Mouse (Mus musculus) CH12.LX (cell line): ENCODE data around the gene Ctdspl. TPM values are rescaled to one million over a fixed set of nuclear protein-coding genes. Genes with fewer than 3 reads are reported as not detected.

Experiments used
- DNase-seq: peaks from one replicate; pipeline ENCODE4 v3.0.0-alpha.2; 2013; ENCODE audit errors: extremely low read depth
- H3K27ac ChIP-seq: 2 replicates; pipeline ENCODE4 v1.5.1; 2012; ENCODE audit warnings: low read depth, mild to moderate bottlenecking, control low read depth, moderate library complexity; ENCODE audit not compliant: insufficient read depth
- H3K27me3 ChIP-seq: replicated peaks from 2 replicates; pipeline ENCODE3; 2012; ENCODE audit warnings: inconsistent platforms
- H3K36me3 ChIP-seq, 2 experiments: replicated peaks in 1 of 2; 2 replicates each; pipeline versions ENCODE3 to v1.6.1; 2012; ENCODE audit warnings: inconsistent platforms in 1 of 2, low read length in 1 of 2, mild to moderate bottlenecking in 1 of 2, mixed read lengths in 1 of 2, moderate library complexity in 1 of 2; ENCODE audit not compliant: control insufficient read depth in 1 of 2, insufficient read depth in 1 of 2
- H3K4me1 ChIP-seq, 2 experiments: 2 replicates each; pipeline ENCODE4 v1.6.1; 2012; ENCODE audit warnings: inconsistent platforms in 1 of 2, moderate library complexity in 1 of 2; ENCODE audit not compliant: insufficient read depth in 2 of 2, control insufficient read depth in 1 of 2
- H3K4me2 ChIP-seq: 2 replicates; pipeline ENCODE4 v1.6.1; 2012; ENCODE audit warnings: low read depth, mild to moderate bottlenecking, control low read depth; ENCODE audit not compliant: poor library complexity, insufficient read depth, severe bottlenecking
- H3K4me3 ChIP-seq, 3 experiments: fragments of 150-350 bp in 1 of 3; sonication (generic) in 1 of 3; replicated peaks in 1 of 3; 2 replicates each; pipeline versions ENCODE3 to v1.5.1; 2011 to 2012; ENCODE audit warnings: low read depth in 2 of 3, low read length in 2 of 3, mild to moderate bottlenecking in 2 of 3, moderate library complexity in 2 of 3, control low read depth in 1 of 3, improper control_type of control experiment in 1 of 3, inconsistent platforms in 1 of 3, mixed read lengths in 1 of 3; ENCODE audit not compliant: poor library complexity in 1 of 3
- H3K79me2 ChIP-seq: replicated peaks from 2 replicates; pipeline ENCODE4 v1.6.1; 2012; ENCODE audit warnings: mild to moderate bottlenecking, moderate library complexity; ENCODE audit not compliant: control insufficient read depth, poor library complexity, insufficient read depth, severe bottlenecking; ENCODE audit errors: extremely low read depth
- H3K9ac ChIP-seq: 2 replicates; pipeline ENCODE4 v1.6.1; 2012; ENCODE audit warnings: low read depth, mild to moderate bottlenecking, control low read depth, moderate library complexity; ENCODE audit not compliant: insufficient read depth
- H3K9me3 ChIP-seq: replicated peaks from 2 replicates; pipeline ENCODE3; 2012; ENCODE audit warnings: low read length, inconsistent platforms, mixed read lengths
- BHLHE40 ChIP-seq: IDR thresholded peaks from 2 replicates; pipeline ENCODE4 v1.6.1; 2011; ENCODE audit warnings: mild to moderate bottlenecking, low read depth, low read length, improper control_type of control experiment
- CHD1 ChIP-seq: IDR thresholded peaks from 2 replicates; pipeline ENCODE4 v1.6.1; 2012; ENCODE audit warnings: low read depth, low read length, improper control_type of control experiment, inconsistent platforms
- CHD2 ChIP-seq: IDR thresholded peaks from 2 replicates; pipeline ENCODE4 v1.6.1; 2011; ENCODE audit warnings: low read length, improper control_type of control experiment
- E2F4 ChIP-seq: IDR thresholded peaks from 2 replicates; pipeline ENCODE4 v1.6.1; 2011; ENCODE audit warnings: low read depth, low read length, improper control_type of control experiment; ENCODE audit not compliant: insufficient replicate concordance
- ELF1 ChIP-seq: IDR thresholded peaks from 2 replicates; pipeline ENCODE4 v1.6.1; 2014; ENCODE audit warnings: low read depth, mild to moderate bottlenecking, inconsistent platforms, low read length, improper control_type of control experiment
- GABPA ChIP-seq: IDR thresholded peaks from 2 replicates; pipeline ENCODE4 v1.6.1; 2012; ENCODE audit warnings: low read depth, low read length, improper control_type of control experiment, inconsistent platforms; ENCODE audit not compliant: insufficient replicate concordance
- IRF4 ChIP-seq: IDR thresholded peaks from 2 replicates; pipeline ENCODE4 v1.6.1; 2014; ENCODE audit warnings: low read depth, mild to moderate bottlenecking, inconsistent platforms, low read length, improper control_type of control experiment
- KAT2A ChIP-seq: IDR thresholded peaks from 2 replicates; pipeline ENCODE4 v1.6.1; 2012; ENCODE audit warnings: low read length, improper control_type of control experiment, inconsistent platforms; ENCODE audit not compliant: insufficient replicate concordance
- MAFK ChIP-seq: IDR thresholded peaks from 2 replicates; pipeline ENCODE4 v1.6.1; 2011; ENCODE audit warnings: low read length, improper control_type of control experiment; ENCODE audit not compliant: insufficient replicate concordance
- MEF2A ChIP-seq: IDR thresholded peaks from 2 replicates; pipeline ENCODE4 v1.6.1; 2014; ENCODE audit warnings: low read depth, mild to moderate bottlenecking, inconsistent platforms, low read length, improper control_type of control experiment, borderline replicate concordance
- MYC ChIP-seq: IDR thresholded peaks from 2 replicates; pipeline ENCODE4 v1.6.1; 2011; ENCODE audit warnings: low read depth, mild to moderate bottlenecking, improper control_type of control experiment, low read length
- NELFE ChIP-seq: IDR thresholded peaks from 2 replicates; pipeline ENCODE4 v1.6.1; 2011; ENCODE audit warnings: low read depth, low read length, improper control_type of control experiment
- NRF1 ChIP-seq: IDR thresholded peaks from 2 replicates; pipeline ENCODE4 v1.6.1; 2014; ENCODE audit warnings: low read depth, mild to moderate bottlenecking, inconsistent platforms, low read length, improper control_type of control experiment, moderate library complexity
- POLR2A ChIP-seq: IDR thresholded peaks from 2 replicates; pipeline ENCODE4 v1.6.1; 2011; ENCODE audit warnings: low read depth, mild to moderate bottlenecking, improper control_type of control experiment, low read length
- POLR2AphosphoS2 ChIP-seq: IDR thresholded peaks from 2 replicates; pipeline ENCODE4 v1.6.1; 2011; ENCODE audit warnings: low read depth, low read length, improper control_type of control experiment
- RAD21 ChIP-seq: IDR thresholded peaks from 2 replicates; pipeline ENCODE4 v1.6.1; 2011; ENCODE audit warnings: low read depth, mild to moderate bottlenecking, low read length, improper control_type of control experiment, moderate library complexity
- SMC3 ChIP-seq: IDR thresholded peaks from 2 replicates; pipeline ENCODE4 v1.6.1; 2011; ENCODE audit warnings: low read depth, low read length, improper control_type of control experiment
- ZKSCAN1 ChIP-seq: IDR thresholded peaks from 2 replicates; pipeline ENCODE4 v1.6.1; 2012; ENCODE audit warnings: low read depth, inconsistent platforms, low read length, improper control_type of control experiment, borderline replicate concordance
- dilution Hi-C: fragments of 300-500 bp; cut with MboI; formaldehyde crosslinking; loops from 2 replicates; pipeline ENCODE4 v1.14.3; 2020; ENCODE audit warnings: low sequenced_read_pairs; ENCODE audit not compliant: extremely low pct_unique_long_range_greater_than_20kb, extremely low pct_ligation_motif_present
- in situ Hi-C: fragments of 300-500 bp; cut with MboI; formaldehyde crosslinking; loops from 3 replicates; pipeline ENCODE4 v1.14.3; 2019; ENCODE audit warnings: low sequenced_read_pairs, low pct_ligation_motif_present, low pct_unique_long_range_greater_than_20kb, mixed read lengths
- polyA plus RNA-seq: library from polyadenylated mRNA; unstranded; fragments of >175 nt; gene quantifications from 2 replicates; pipeline ENCODE4 v1.2.1, GENCODE M21; 2012; ENCODE audit warnings: low read depth; ENCODE audit not compliant: insufficient read length
- total RNA-seq, 2 experiments: library from RNA; depleted of rRNA; stranded (reverse); fragments of 300-350 nt in 1 of 2; fragments of >200 nt in 1 of 2; gene quantifications; 2 replicates each; pipeline ENCODE4 v1.2.3; 2012 to 2014

The Ctdspl gene
- total and polyA plus RNA-seq, 3 experiments, result not detected

GRCm38 (mm10) chr9:119021731-119022130 lies 95.5 kb downstream of the Ctdspl start:
- Histone ChIP-seq H3K4me3 (no peak overlapping the region), H3K9ac (no peak overlapping the region), H3K4me1 (no peaks in the 10 kb centered on the region), H3K27ac (no peak overlapping the region), H3K9me3 (no peaks in the 10 kb centered on the region), H3K36me3 (no peaks in the 10 kb centered on the region), H3K79me2 (no peaks in the 10 kb centered on the region), H3K27me3 (peaks cover 87% of the 10 kb centered on the region), H3K4me2 (no peak overlapping the region)
- dilution Hi-C loops, result no loop called here
- DNase-seq, result no peak
- in situ Hi-C loops, result loop anchor here (5.0 kb wide), 1 partner anchor 99 kb away; no protein-coding TSS in a partner anchor
- no peak for TF ChIP-seq CHD2
- TF ChIP-seq, all 38 proteins: peak for 0

GRCm38 (mm10) chr9:119025263-119025662 lies 99.0 kb downstream of the Ctdspl start:
- TF ChIP-seq MEF2A (no peak), IRF4 (no peak), SMC3 (no peak), ELF1 (no peak), CHD1 (no peak)
- TF ChIP-seq, all 38 proteins: peak for 0
- Histone ChIP-seq H3K4me2 (no peak overlapping the region), H3K4me3 (no peak overlapping the region), H3K79me2 (no peaks in the 10 kb centered on the region), H3K27ac (no peak overlapping the region), H3K27me3 (peaks cover 81% of the 10 kb centered on the region), H3K4me1 (no peaks in the 10 kb centered on the region), H3K9ac (no peak overlapping the region), H3K36me3 (no peaks in the 10 kb centered on the region), H3K9me3 (no peaks in the 10 kb centered on the region)
- in situ Hi-C loops, result no loop called here
- no peak for DNase-seq
- dilution Hi-C loops, result no loop called here

DNA sequence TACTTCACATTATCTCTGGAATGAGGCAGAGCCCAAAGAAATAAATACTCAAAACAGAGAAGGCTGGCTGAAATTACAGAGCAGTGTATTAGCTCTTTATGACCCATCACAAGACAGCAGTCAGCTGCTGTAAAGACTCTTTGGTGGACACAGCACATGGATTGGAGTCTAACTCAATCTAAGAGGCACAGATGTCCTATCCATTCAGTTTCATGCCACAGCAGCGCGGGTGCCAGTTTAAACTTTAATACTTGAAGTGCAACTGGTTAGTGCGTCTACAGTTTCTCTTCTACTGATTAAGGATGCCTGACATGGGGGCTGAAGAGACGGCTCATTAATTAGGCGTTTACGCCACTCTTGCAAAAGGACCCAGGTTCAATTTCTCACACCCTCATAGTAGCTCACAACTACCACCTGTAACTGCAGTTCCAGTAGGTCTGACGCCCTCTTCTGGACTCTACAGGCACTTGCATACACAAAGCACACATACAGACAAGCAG lies 99.6 kb downstream of the Ctdspl start:
- no peaks in the 10 kb centered on the region for H3K79me2 ChIP-seq
- no peak for TF ChIP-seq NELFE
- TF ChIP-seq KAT2A, result no peak
- no peak for TF ChIP-seq POLR2A
- TF ChIP-seq E2F4, result no peak
- no peak for TF ChIP-seq GABPA
- TF ChIP-seq RAD21, result no peak
- no peak for TF ChIP-seq BHLHE40
- no peak for TF ChIP-seq POLR2AphosphoS2
- TF ChIP-seq IRF4, result no peak
- TF ChIP-seq MEF2A, result no peak
- TF ChIP-seq MYC, result no peak
- TF ChIP-seq NRF1, result no peak
- no peak for TF ChIP-seq ZKSCAN1
- TF ChIP-seq MAFK, result no peak
- no peaks in the 10 kb centered on the region for H3K36me3 ChIP-seq
- H3K4me2 ChIP-seq, result no peak overlapping the region
- dilution Hi-C loops, result no loop called here
- in situ Hi-C loops, result no loop called here
- H3K9me3 ChIP-seq, result no peaks in the 10 kb centered on the region
- no peaks in the 10 kb centered on the region for H3K4me1 ChIP-seq
- DNase-seq, result no peak
- peaks cover 78% of the 10 kb centered on the region for H3K27me3 ChIP-seq
- no peak overlapping the region for H3K27ac ChIP-seq
- no peak overlapping the region for H3K9ac ChIP-seq
- H3K4me3 ChIP-seq, result no peak overlapping the region
